Mouse (Mus musculus) heart, embryonic 14.5 days (tissue): Measurements from ENCODE around the gene Plekha7. TPM values are rescaled to one million over a fixed set of nuclear protein-coding genes. Genes with fewer than 3 reads are reported as not detected.

Experiments
- ATAC-seq: fragments of 200-750 bp; cut with Nextera tagmentation; 2 replicates; pipeline ENCODE4 v1.8.0; 2017; ENCODE audit warnings: low read depth, moderate TSS enrichment; ENCODE audit not compliant: insufficient number of reproducible peaks, insufficient read depth, low FRiP score
- H3K27ac ChIP-seq, 2 experiments: fragments of 200-500 bp in 1 of 2; fragments of 300-500 bp in 1 of 2; sonication (generic) in 1 of 2; replicated peaks in 1 of 2; 2 replicates each; pipeline ENCODE4 v1.5.1; 2012 to 2014; ENCODE audit warnings: low read depth in 2 of 2, low read length in 2 of 2, control low read depth in 1 of 2, mild to moderate bottlenecking in 1 of 2, mixed read lengths in 1 of 2; ENCODE audit not compliant: control insufficient read depth in 1 of 2, insufficient read depth in 1 of 2
- H3K27me3 ChIP-seq: fragments of 300-500 bp; sonication (generic); 2 replicates; pipeline ENCODE4 v1.6.1; 2014; ENCODE audit warnings: mild to moderate bottlenecking, low read length, control low read depth; ENCODE audit not compliant: control insufficient read depth, insufficient read depth
- H3K36me3 ChIP-seq: fragments of 300-500 bp; sonication (generic); 2 replicates; pipeline ENCODE4 v1.6.1; 2014; ENCODE audit warnings: mild to moderate bottlenecking, control low read depth, low read length, mixed read lengths; ENCODE audit not compliant: control insufficient read depth, insufficient read depth
- H3K4me1 ChIP-seq, 2 experiments: fragments of 200-500 bp in 1 of 2; fragments of 300-500 bp in 1 of 2; sonication (generic) in 1 of 2; 2 replicates each; pipeline ENCODE4 v1.6.1; 2012 to 2014; ENCODE audit warnings: low read length in 2 of 2, control low read depth in 1 of 2, mixed read lengths in 1 of 2; ENCODE audit not compliant: control insufficient read depth in 2 of 2, insufficient read depth in 2 of 2
- H3K4me2 ChIP-seq: fragments of 300-500 bp; sonication (generic); 2 replicates; pipeline ENCODE4 v1.6.1; 2014; ENCODE audit warnings: mild to moderate bottlenecking, low read length
- H3K4me3 ChIP-seq, 2 experiments: fragments of 200-500 bp in 1 of 2; fragments of 300-500 bp in 1 of 2; sonication (generic) in 1 of 2; 2 replicates each; pipeline ENCODE4 v1.5.1; 2012 to 2014; ENCODE audit warnings: low read length in 2 of 2, mild to moderate bottlenecking in 2 of 2, control low read depth in 1 of 2, low read depth in 1 of 2, moderate library complexity in 1 of 2; ENCODE audit not compliant: control insufficient read depth in 1 of 2, insufficient read depth in 1 of 2
- H3K9ac ChIP-seq: fragments of 300-500 bp; sonication (generic); 2 replicates; pipeline ENCODE4 v1.6.1; 2014; ENCODE audit warnings: mild to moderate bottlenecking, low read length
- H3K9me3 ChIP-seq: fragments of 300-500 bp; sonication (generic); 2 replicates; pipeline ENCODE4 v1.6.1; 2016; ENCODE audit warnings: low read length, control low read depth; ENCODE audit not compliant: control insufficient read depth
- WGBS: fragments of 180-500 bp; shearing (Covaris S2); extraction: QIAGEN DNeasy Blood & Tissue Kit; methylation state at CpG from one replicate; pipeline ENCODE4 v1.1.7; 2014; 5-methylcytosine and 5-hydroxymethylcytosine counted together
- polyA plus RNA-seq: library from polyadenylated mRNA; unstranded; fragments of >200 nt; fragmentation: Nextera tagmentation; extraction: Ambion mirVana; gene quantifications from 2 replicates; pipeline ENCODE4 v1.2.1, GENCODE M21; 2014

The Plekha7 gene
- polyA plus RNA-seq, 1 experiment from 2014 or later = 26.1 TPM

- H3K36me3 ChIP-seq = peaks cover 94% of the 10 kb centered on the region
- ATAC-seq = no peak
- no peaks in the 10 kb centered on the region for H3K9me3 ChIP-seq
- H3K9ac ChIP-seq = no peak overlapping the region
- no peak overlapping the region for H3K27ac ChIP-seq
- 68% methylated on average over 14 of the region's 14 CpGs for WGBS
- no peak overlapping the region for H3K4me2 ChIP-seq
- H3K4me3 ChIP-seq = no peak overlapping the region
- no peaks in the 10 kb centered on the region for H3K4me1 ChIP-seq
- no peaks in the 10 kb centered on the region for H3K27me3 ChIP-seq
Observed at GRCm38 (mm10) chr7:116156894-116157143, 151.4 kb downstream of the Plekha7 start.

- Histone ChIP-seq H3K4me2 (no peak overlapping the region), H3K9me3 (no peaks in the 10 kb centered on the region), H3K9ac (no peak overlapping the region), H3K27me3 (no peaks in the 10 kb centered on the region), H3K4me3 (no peak overlapping the region), H3K36me3 (peaks cover 96% of the 10 kb centered on the region), H3K27ac (no peak overlapping the region), H3K4me1 (no peaks in the 10 kb centered on the region)
- no peak for ATAC-seq
- WGBS = 58% methylated on average over 17 of the region's 17 CpGs
Observed at GRCm38 (mm10) chr7:116156072-116156893, 151.9 kb downstream of the Plekha7 start.

GRCm38 (mm10) chr7:116153781-116154368 lies 154.3 kb downstream of the Plekha7 start:
- Histone ChIP-seq H3K4me1 (no peaks in the 10 kb centered on the region), H3K27me3 (no peaks in the 10 kb centered on the region), H3K9ac (no peak overlapping the region), H3K27ac (no peak overlapping the region), H3K9me3 (no peaks in the 10 kb centered on the region), H3K36me3 (peaks cover 90% of the 10 kb centered on the region), H3K4me3 (no peak overlapping the region), H3K4me2 (no peak overlapping the region)
- WGBS = 52% methylated on average over 2 of the region's 2 CpGs
- no peak for ATAC-seq

- Histone ChIP-seq H3K27me3 (no peaks in the 10 kb centered on the region), H3K9ac (no peak overlapping the region), H3K4me2 (no peak overlapping the region), H3K36me3 (peaks cover 82% of the 10 kb centered on the region), H3K27ac (no peak overlapping the region), H3K4me3 (no peak overlapping the region), H3K9me3 (no peaks in the 10 kb centered on the region), H3K4me1 (no peaks in the 10 kb centered on the region)
- no peak for ATAC-seq
- 67% methylated on average over 4 of the region's 4 CpGs for WGBS
Observed at GRCm38 (mm10) chr7:116149568-116149967, 158.6 kb downstream of the Plekha7 start.

- no peak overlapping the region for H3K4me2 ChIP-seq
- peaks cover 81% of the 10 kb centered on the region for H3K36me3 ChIP-seq
- H3K9me3 ChIP-seq = no peaks in the 10 kb centered on the region
- no peak for ATAC-seq
- WGBS = 90% methylated on average over 2 of the region's 2 CpGs
- H3K27me3 ChIP-seq = no peaks in the 10 kb centered on the region
- no peaks in the 10 kb centered on the region for H3K4me1 ChIP-seq
- H3K4me3 ChIP-seq = no peak overlapping the region
- no peak overlapping the region for H3K27ac ChIP-seq
- no peak overlapping the region for H3K9ac ChIP-seq
Observed at GRCm38 (mm10) chr7:116147114-116147513, 161.1 kb downstream of the Plekha7 start.

- no peak overlapping the region for H3K9ac ChIP-seq
- no peaks in the 10 kb centered on the region for H3K27me3 ChIP-seq
- H3K9me3 ChIP-seq = no peaks in the 10 kb centered on the region
- no peaks in the 10 kb centered on the region for H3K4me1 ChIP-seq
- H3K36me3 ChIP-seq = peaks cover 85% of the 10 kb centered on the region
- WGBS = 95% methylated on average over 6 of the region's 6 CpGs
- H3K27ac ChIP-seq = no peak overlapping the region
- H3K4me3 ChIP-seq = no peak overlapping the region
- no peak overlapping the region for H3K4me2 ChIP-seq
- ATAC-seq = no peak
Observed at GRCm38 (mm10) chr7:116145030-116145429, 163.1 kb downstream of the Plekha7 start.

GRCm38 (mm10) chr7:116137671-116138070 lies 170.5 kb downstream of the Plekha7 start:
- no peak overlapping the region for H3K9ac ChIP-seq
- H3K4me1 ChIP-seq = 0 out of 4 replicates have a peak, but pooled peaks cover 0 to 6% of the 10 kb centered on the region in 2 experiments
- ATAC-seq = no peak
- 37% methylated on average over 3 of the region's 3 CpGs for WGBS
- H3K27ac ChIP-seq = no peak overlapping the region
- H3K36me3 ChIP-seq = peaks cover 91% of the 10 kb centered on the region
- no peaks in the 10 kb centered on the region for H3K27me3 ChIP-seq
- H3K9me3 ChIP-seq = no peaks in the 10 kb centered on the region
- no peak overlapping the region for H3K4me2 ChIP-seq
- H3K4me3 ChIP-seq = no peak overlapping the region
